Mouse (Mus musculus): ENCODE results near the gene Spag6.

DNA sequence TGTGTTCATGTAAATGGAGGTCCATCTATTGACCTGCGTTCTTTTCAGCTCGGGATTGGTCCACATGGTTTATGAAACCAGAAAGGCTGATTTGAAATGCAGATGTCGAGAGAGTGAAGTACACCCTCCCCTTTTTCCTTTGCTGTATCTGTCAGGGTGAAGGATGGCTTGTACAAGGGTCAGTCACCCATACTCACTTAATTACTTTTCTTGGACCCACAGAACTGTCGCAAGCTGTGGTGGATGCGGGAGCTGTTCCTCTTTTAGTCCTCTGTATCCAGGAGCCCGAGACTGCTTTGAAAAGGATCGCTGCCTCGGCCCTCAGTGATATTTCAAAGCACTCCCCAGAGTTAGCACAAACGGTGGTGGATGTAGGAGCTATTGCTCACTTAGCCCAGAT is 37.9 kb downstream of the Spag6 start:
- no peak for TF ChIP-seq GATA1 (IDR thresholded peaks at IDR 0.05; ENCODE audit: borderline replicate concordance, low read length)
- no peak for TF ChIP-seq FLI1 (IDR thresholded peaks at IDR 0.05; ENCODE audit: low read length)

Measured in megakaryocyte, embryonic 14.5 days (primary cell).